Mouse (Mus musculus) neural tube, embryonic 11.5 days (tissue): ENCODE data around the gene Gm42906. TPM values are rescaled to one million over a fixed set of nuclear protein-coding genes. Genes with fewer than 3 reads are reported as not detected.
A peak's percentile ranks its signal among the peaks of the same experiment; 100 is the strongest.

ENCODE experiments used
- ATAC-seq: fragments of 200-750 bp; cut with Nextera tagmentation; 2 replicates; pipeline ENCODE4 v1.8.0; 2017; ENCODE audit warnings: moderate number of reproducible peaks, mild to moderate bottlenecking, moderate TSS enrichment, moderate library complexity; ENCODE audit not compliant: insufficient read depth, low FRiP score, low TSS enrichment
- DNase-seq: peaks from one replicate; pipeline ENCODE4 v3.0.0-alpha.2; 2015; ENCODE audit warnings: low spot score
- H3K27ac ChIP-seq: fragments of 300-500 bp; sonication (generic); 2 replicates; pipeline ENCODE4 v1.5.1; 2014; ENCODE audit warnings: low read depth, mild to moderate bottlenecking, low read length
- H3K27me3 ChIP-seq: fragments of 300-500 bp; sonication (generic); 2 replicates; pipeline ENCODE4 v1.6.1; 2014; ENCODE audit warnings: mild to moderate bottlenecking, low read length, mixed read lengths; ENCODE audit not compliant: control insufficient read depth, insufficient read depth
- H3K36me3 ChIP-seq: fragments of 300-500 bp; sonication (generic); 2 replicates; pipeline ENCODE4 v1.6.1; 2014; ENCODE audit warnings: mild to moderate bottlenecking, low read length, moderate library complexity, mixed read lengths; ENCODE audit not compliant: control insufficient read depth, insufficient read depth
- H3K4me1 ChIP-seq: fragments of 300-500 bp; sonication (generic); 2 replicates; pipeline ENCODE4 v1.6.1; 2014; ENCODE audit warnings: low read length, mixed read lengths; ENCODE audit not compliant: control insufficient read depth, insufficient read depth
- H3K4me2 ChIP-seq: fragments of 300-500 bp; sonication (generic); 2 replicates; pipeline ENCODE4 v1.6.1; 2014; ENCODE audit warnings: low read depth, mild to moderate bottlenecking, moderate library complexity
- H3K4me3 ChIP-seq: fragments of 300-500 bp; sonication (generic); 2 replicates; pipeline ENCODE4 v1.5.1; 2014; ENCODE audit warnings: low read depth, low read length
- H3K9ac ChIP-seq: fragments of 300-500 bp; sonication (generic); 2 replicates; pipeline ENCODE4 v1.6.1; 2014; ENCODE audit warnings: mild to moderate bottlenecking, low read length
- H3K9me3 ChIP-seq: fragments of 300-500 bp; sonication (generic); 2 replicates; pipeline ENCODE4 v1.6.1; 2016; ENCODE audit warnings: low read length; ENCODE audit not compliant: control insufficient read depth
- WGBS: fragments of 180-500 bp; shearing (Covaris S2); extraction: QIAGEN DNeasy Blood & Tissue Kit; methylation state at CpG from one replicate; pipeline ENCODE4 v1.1.7; 2014; 5-methylcytosine and 5-hydroxymethylcytosine counted together
- polyA plus RNA-seq: library from polyadenylated mRNA; unstranded; fragments of >200 nt; fragmentation: Nextera tagmentation; extraction: Ambion mirVana; gene quantifications from 2 replicates; pipeline ENCODE4 v1.2.1, GENCODE M21; 2014

The Gm42906 gene
- polyA plus RNA-seq, 1 experiment from 2014 or later = not detected

GRCm38 (mm10) chr5:151189321-151189720 lies 238.6 kb downstream of the Gm42906 start:
- WGBS = 40% methylated on average over 3 of the region's 3 CpGs
- H3K4me3 ChIP-seq = peak overlapping the region; percentile 55; the same call in 1 of the 2 replicates
- H3K36me3 ChIP-seq = no peaks in the 10 kb centered on the region
- no peaks in the 10 kb centered on the region for H3K27me3 ChIP-seq
- ATAC-seq = no peak
- H3K9ac ChIP-seq = peak overlapping the region; percentile 55; the same call in 1 of the 2 replicates
- H3K27ac ChIP-seq = no peak overlapping the region
- no peaks in the 10 kb centered on the region for H3K4me1 ChIP-seq
- no peak for DNase-seq
- no peaks in the 10 kb centered on the region for H3K9me3 ChIP-seq
- H3K4me2 ChIP-seq = peak overlapping the region; percentile 86

- Histone ChIP-seq H3K4me3 (no peak overlapping the region), H3K36me3 (no peaks in the 10 kb centered on the region), H3K27ac (no peak overlapping the region), H3K9ac (no peak overlapping the region), H3K27me3 (no peaks in the 10 kb centered on the region), H3K4me2 (no peak overlapping the region), H3K9me3 (no peaks in the 10 kb centered on the region), H3K4me1 (no peaks in the 10 kb centered on the region)
- DNase-seq (no peak), ATAC-seq (no peak)
- WGBS = 89% methylated on average over 6 of the region's 6 CpGs
Measured at GRCm38 (mm10) chr5:151188659-151189058, 239.3 kb downstream of the Gm42906 start.

- H3K27me3 ChIP-seq = no peaks in the 10 kb centered on the region
- no peak for ATAC-seq
- no peak overlapping the region for H3K4me2 ChIP-seq
- no peak overlapping the region for H3K4me3 ChIP-seq
- no peaks in the 10 kb centered on the region for H3K4me1 ChIP-seq
- no peaks in the 10 kb centered on the region for H3K36me3 ChIP-seq
- H3K9ac ChIP-seq = no peak overlapping the region
- H3K27ac ChIP-seq = no peak overlapping the region
- no peak for DNase-seq
- H3K9me3 ChIP-seq = no peaks in the 10 kb centered on the region
- 83% methylated on average over 11 of the region's 11 CpGs for WGBS
Measured at GRCm38 (mm10) chr5:151187336-151187735, 240.6 kb downstream of the Gm42906 start.

DNA sequence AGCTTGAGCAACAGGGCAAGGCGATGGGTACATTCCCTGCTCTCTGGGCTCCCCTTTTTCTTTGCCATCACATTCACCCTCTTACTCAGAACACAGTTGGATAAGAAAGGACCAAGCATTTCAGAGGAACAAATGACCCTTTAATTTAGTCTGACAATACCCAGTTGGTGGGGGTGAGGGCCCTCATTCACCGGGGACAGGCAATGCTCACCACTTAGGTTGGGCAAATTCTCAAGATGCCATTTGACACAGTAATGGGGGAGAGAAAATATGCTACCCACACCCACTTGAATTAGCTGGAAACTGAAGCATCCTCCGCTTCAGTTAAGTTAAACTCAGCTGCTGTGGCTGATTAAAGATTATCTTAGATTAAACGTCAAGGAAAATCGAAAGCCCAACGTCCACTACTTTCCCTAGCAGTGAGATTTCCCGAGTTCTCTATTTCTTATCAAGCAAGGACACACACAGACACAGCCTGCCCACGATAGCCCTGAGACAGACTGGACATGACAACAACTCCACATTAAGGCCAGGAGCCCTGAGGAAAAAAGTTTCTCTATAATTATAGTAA lies 242.6 kb downstream of the Gm42906 start:
- Histone ChIP-seq H3K9ac (no peak overlapping the region), H3K36me3 (no peaks in the 10 kb centered on the region), H3K4me2 (no peak overlapping the region), H3K27ac (no peak overlapping the region), H3K9me3 (no peaks in the 10 kb centered on the region), H3K4me1 (no peaks in the 10 kb centered on the region), H3K27me3 (no peaks in the 10 kb centered on the region), H3K4me3 (no peak overlapping the region)
- WGBS = 78% methylated on average over 8 of the region's 8 CpGs
- ATAC-seq = no peak
- DNase-seq = no peak

GRCm38 (mm10) chr5:151183656-151184240 lies 244.2 kb downstream of the Gm42906 start:
- ATAC-seq (no peak), DNase-seq (no peak)
- no peak overlapping the region for H3K4me3 ChIP-seq
- WGBS = 86% methylated on average over 11 of the region's 11 CpGs
- no peaks in the 10 kb centered on the region for H3K36me3 ChIP-seq
- no peak overlapping the region for H3K27ac ChIP-seq
- H3K27me3 ChIP-seq = no peaks in the 10 kb centered on the region
- no peaks in the 10 kb centered on the region for H3K4me1 ChIP-seq
- H3K4me2 ChIP-seq = no peak overlapping the region
- H3K9me3 ChIP-seq = no peaks in the 10 kb centered on the region
- no peak overlapping the region for H3K9ac ChIP-seq

DNA sequence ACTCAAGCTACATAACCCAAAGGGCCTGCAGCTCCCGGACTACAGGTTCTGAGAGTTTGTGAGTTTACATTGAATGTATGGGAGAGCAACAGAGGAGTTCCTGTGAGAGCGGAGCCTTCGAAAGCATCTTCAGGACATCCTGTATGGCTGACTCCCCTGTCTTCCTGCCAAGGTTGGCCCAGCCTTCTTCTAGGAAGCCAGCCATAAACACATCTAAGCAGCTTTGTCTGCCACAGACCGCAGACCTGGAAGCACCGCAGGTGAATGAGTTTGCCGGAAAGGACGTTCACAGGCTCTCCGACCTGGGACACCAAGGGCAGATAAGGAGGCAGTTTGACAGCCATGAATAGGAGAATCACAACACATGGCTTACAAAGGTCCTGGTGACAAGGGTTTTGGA lies 246.7 kb downstream of the Gm42906 start:
- ATAC-seq (no peak), DNase-seq (no peak)
- Histone ChIP-seq H3K27ac (no peak overlapping the region), H3K9me3 (no peaks in the 10 kb centered on the region), H3K27me3 (no peaks in the 10 kb centered on the region), H3K4me3 (no peak overlapping the region), H3K36me3 (no peaks in the 10 kb centered on the region), H3K4me2 (no peak overlapping the region), H3K4me1 (no peaks in the 10 kb centered on the region), H3K9ac (no peak overlapping the region)
- WGBS = 93% methylated on average over 8 of the region's 8 CpGs

- Histone ChIP-seq H3K36me3 (no peaks in the 10 kb centered on the region), H3K4me3 (no peak overlapping the region), H3K27me3 (no peaks in the 10 kb centered on the region), H3K4me2 (no peak overlapping the region), H3K27ac (no peak overlapping the region), H3K9me3 (no peaks in the 10 kb centered on the region), H3K4me1 (no peaks in the 10 kb centered on the region), H3K9ac (no peak overlapping the region)
- ATAC-seq (no peak), DNase-seq (no peak)
- 78% methylated on average over 9 of the region's 9 CpGs for WGBS
Measured at GRCm38 (mm10) chr5:151180176-151180785, 247.7 kb downstream of the Gm42906 start.

DNA sequence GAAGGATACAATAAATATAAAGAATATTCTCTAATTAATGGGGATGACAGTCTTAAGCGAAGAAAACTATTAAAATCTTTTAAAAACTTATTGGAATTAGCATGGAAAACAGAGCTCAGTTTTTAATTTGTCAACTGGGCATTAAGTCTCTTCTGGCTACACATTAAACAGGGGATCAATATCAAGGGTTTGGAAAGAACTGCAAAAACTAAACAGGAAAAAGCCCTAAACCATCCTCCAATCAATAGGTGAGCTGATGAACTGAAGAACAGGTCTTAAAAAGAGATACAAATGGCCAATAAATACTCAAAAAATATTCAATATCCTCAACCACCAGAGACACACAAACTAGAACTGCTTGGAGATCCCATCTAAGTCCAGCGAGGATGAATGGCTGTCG lies 250.8 kb downstream of the Gm42906 start:
- H3K27me3 ChIP-seq = no peaks in the 10 kb centered on the region
- H3K4me2 ChIP-seq = no peak overlapping the region
- no peaks in the 10 kb centered on the region for H3K4me1 ChIP-seq
- no peak overlapping the region for H3K4me3 ChIP-seq
- ATAC-seq (no peak), DNase-seq (no peak)
- H3K9ac ChIP-seq = no peak overlapping the region
- WGBS = 91% methylated on average over 3 of the region's 3 CpGs
- no peaks in the 10 kb centered on the region for H3K36me3 ChIP-seq
- H3K27ac ChIP-seq = no peak overlapping the region
- no peaks in the 10 kb centered on the region for H3K9me3 ChIP-seq

GRCm38 (mm10) chr5:151175897-151176313 lies 252.1 kb downstream of the Gm42906 start:
- no peaks in the 10 kb centered on the region for H3K27me3 ChIP-seq

More at GRCm38 (mm10) chr5:151175897-151176313, 252.1 kb downstream of the Gm42906 start:
- no peak overlapping the region for H3K4me2 ChIP-seq
- no peak overlapping the region for H3K4me3 ChIP-seq
- DNase-seq (no peak), ATAC-seq (no peak)
- H3K9ac ChIP-seq = no peak overlapping the region
- 74% methylated on average over 4 of the region's 4 CpGs for WGBS
- H3K9me3 ChIP-seq = no peaks in the 10 kb centered on the region
- no peaks in the 10 kb centered on the region for H3K36me3 ChIP-seq
- H3K27ac ChIP-seq = no peak overlapping the region
- H3K4me1 ChIP-seq = no peaks in the 10 kb centered on the region
